Mouse (Mus musculus): Measurements from ENCODE around the gene R3hdm2. TPM values are rescaled to one million over a fixed set of nuclear protein-coding genes. Genes with fewer than 3 reads are reported as not detected.

R3hdm2 gene
- polyA plus RNA-seq, 1 experiment: 118 TPM

DNA sequence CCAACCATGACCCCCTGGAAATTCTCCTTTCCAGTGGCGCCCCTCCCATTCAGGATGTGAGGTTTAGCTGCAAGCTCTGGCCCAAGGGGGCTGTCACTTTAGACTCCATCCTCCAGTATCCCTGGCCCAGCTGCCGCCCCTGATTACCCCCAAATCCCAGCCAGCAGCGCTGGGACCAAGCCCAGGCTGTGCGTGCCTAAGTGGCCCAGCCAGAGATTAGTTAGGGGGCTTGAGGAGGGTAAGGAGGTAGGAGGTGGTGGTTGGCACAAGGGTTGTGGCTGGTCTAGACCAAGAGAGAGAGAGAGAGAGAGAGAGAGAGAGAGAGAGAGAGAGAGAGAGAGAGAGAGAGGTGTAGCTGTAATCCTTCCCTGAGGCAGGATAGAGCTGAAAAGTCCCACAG, 151.4 kb downstream of the R3hdm2 start:
- peaks cover 3% of the 10 kb centered on the region; the same call in 1 of the 2 replicates for H3K4me1 ChIP-seq (ENCODE audit: control insufficient read depth, insufficient read depth, low read length)
- no peak overlapping the region for H3K4me3 ChIP-seq (ENCODE audit: insufficient read depth, low read length)
- TF ChIP-seq POLR2A (IDR thresholded peaks at IDR 0.05; ENCODE audit: low read depth, low read length) (no peak), CTCF (IDR thresholded peaks at IDR 0.05; ENCODE audit: borderline replicate concordance, insufficient read depth, low read length) (no peak)
- H3K27ac ChIP-seq (ENCODE audit: insufficient read depth, low read length): no peak overlapping the region

DNA sequence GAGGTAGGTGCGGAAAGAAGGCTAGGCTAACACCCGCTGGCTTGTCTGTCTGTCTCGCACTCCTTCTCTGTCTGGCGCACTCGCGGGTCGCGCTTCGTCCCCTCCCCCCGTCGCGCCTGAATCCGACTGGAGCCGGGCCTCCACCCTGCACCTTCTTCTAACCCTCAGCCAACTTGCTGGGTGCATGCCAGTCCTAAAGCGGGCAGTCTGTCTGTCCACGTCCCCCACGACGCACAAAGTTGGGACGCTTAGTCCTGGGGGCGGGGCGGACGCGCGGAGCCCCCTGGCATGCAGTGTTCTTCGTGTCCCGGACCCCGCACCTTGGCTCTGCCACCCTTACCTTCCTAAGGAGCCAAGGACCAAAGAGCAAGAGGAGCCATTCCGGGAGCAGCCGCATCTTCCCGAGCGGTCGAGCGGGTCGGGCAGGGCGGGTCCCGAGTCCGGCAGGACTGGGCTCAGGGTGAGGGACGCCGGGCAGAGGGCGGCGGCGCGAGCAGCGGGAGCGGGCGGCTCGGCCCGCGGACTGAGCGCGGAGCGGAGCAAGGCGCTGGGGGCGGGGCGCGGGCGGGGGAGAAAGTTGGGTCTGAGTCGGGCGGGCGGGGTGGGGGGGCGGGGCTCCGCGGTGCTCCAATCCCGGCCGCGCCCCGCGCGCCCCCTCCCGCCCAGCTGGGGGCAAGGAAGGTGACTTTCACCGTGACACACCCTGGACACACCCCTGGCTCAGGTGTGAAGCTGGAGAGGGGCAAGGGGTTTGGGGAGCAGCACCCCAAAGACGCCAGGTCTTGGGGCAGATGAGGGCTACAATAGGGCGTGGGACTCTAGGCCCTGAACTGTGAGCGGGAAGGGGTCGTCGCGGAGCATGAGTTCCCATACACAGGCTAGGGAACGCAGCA, 154.2 kb downstream of the R3hdm2 start, which contains the start of gene Nxph4:
Gene Nxph4, minus strand, starts transcription at position 524 of the 893 bp plus-strand sequence.
- H3K4me1 ChIP-seq (ENCODE audit: control insufficient read depth, insufficient read depth, low read length): peaks cover 3% of the 10 kb centered on the region; the same call in 1 of the 2 replicates
- no peak within 1 kb of the TSS for H3K27ac ChIP-seq (ENCODE audit: insufficient read depth, low read length)
- H3K4me3 ChIP-seq (ENCODE audit: insufficient read depth, low read length): peak within 1 kb of the TSS; percentile 31
- TF ChIP-seq CTCF (IDR thresholded peaks at IDR 0.05; ENCODE audit: borderline replicate concordance, insufficient read depth, low read length): no peak
- TF ChIP-seq POLR2A (IDR thresholded peaks at IDR 0.05; ENCODE audit: low read depth, low read length): no peak

DNA sequence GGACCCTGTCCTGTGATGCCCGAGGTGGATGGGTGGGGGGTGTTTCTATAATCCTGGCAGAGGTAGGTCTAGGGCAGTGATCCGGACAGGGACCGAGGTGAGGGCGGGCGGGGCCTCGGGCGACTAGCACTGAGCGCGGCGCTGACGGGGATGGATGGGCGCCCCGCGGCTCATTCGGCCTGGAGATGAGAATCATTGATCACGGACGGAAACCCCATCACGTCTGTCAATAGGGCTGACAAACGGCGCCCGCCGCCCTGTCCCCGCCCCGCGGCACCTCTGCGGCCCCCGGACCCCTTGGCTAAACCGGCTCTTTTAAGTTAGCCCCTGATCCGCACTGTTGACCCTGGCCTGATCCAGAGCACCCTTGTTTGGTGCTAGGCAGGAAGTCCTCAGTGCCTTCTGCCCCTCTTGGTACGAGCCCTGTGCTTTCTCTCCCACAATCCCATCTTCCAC, 154.8 kb downstream of the R3hdm2 start:
- Histone ChIP-seq H3K4me1 (ENCODE audit: control insufficient read depth, insufficient read depth, low read length) (peaks cover 3% of the 10 kb centered on the region; the same call in 1 of the 2 replicates), H3K4me3 (ENCODE audit: insufficient read depth, low read length) (peak overlapping the region; percentile 19; the same call in 1 of the 2 replicates), H3K27ac (ENCODE audit: insufficient read depth, low read length) (no peak overlapping the region)
- TF ChIP-seq CTCF (IDR thresholded peaks at IDR 0.05; ENCODE audit: borderline replicate concordance, insufficient read depth, low read length): no peak
- no peak for TF ChIP-seq POLR2A (IDR thresholded peaks at IDR 0.05; ENCODE audit: low read depth, low read length)

DNA sequence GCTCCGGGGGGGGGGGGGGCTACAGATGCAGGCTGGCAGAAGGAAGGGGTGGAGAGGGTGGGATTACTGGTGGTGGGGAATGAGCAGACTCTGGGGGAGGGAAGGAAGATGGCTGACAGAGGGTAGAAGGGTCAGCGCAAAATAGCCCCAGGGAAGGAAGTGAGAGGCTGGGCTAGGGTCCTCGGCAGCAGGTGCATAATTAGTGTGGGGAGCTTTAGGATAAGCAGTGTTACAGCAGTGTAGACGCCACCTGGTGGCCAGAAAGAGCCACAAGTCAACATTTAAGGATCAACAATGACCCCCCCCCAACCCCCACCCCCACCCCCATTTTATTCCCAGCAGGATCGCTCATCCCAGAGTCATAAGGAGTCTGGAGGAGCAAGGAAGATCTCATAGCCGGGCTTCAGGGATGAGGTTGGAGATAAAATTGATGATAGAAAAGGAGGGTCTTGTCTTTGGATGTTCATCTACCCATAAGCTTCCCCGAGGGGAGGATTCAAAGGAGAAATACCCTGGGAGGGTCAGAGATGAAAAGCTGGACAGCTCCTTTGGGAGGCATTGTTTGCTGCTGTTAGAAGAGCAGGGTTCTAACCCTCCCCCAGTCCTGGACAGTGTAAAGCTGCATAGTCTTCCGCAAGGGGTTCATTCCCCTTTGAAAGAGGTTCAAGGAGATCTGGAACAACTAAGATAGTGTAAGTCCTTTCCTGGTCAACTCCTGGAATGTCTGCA, 156.6 kb downstream of the R3hdm2 start:
- Histone ChIP-seq H3K4me3 (ENCODE audit: insufficient read depth, low read length) (no peak overlapping the region), H3K4me1 (ENCODE audit: control insufficient read depth, insufficient read depth, low read length) (peaks cover 3% of the 10 kb centered on the region; the same call in 1 of the 2 replicates), H3K27ac (ENCODE audit: insufficient read depth, low read length) (no peak overlapping the region)
- TF ChIP-seq CTCF (IDR thresholded peaks at IDR 0.05; ENCODE audit: borderline replicate concordance, insufficient read depth, low read length) (no peak), POLR2A (IDR thresholded peaks at IDR 0.05; ENCODE audit: low read depth, low read length) (no peak)

DNA sequence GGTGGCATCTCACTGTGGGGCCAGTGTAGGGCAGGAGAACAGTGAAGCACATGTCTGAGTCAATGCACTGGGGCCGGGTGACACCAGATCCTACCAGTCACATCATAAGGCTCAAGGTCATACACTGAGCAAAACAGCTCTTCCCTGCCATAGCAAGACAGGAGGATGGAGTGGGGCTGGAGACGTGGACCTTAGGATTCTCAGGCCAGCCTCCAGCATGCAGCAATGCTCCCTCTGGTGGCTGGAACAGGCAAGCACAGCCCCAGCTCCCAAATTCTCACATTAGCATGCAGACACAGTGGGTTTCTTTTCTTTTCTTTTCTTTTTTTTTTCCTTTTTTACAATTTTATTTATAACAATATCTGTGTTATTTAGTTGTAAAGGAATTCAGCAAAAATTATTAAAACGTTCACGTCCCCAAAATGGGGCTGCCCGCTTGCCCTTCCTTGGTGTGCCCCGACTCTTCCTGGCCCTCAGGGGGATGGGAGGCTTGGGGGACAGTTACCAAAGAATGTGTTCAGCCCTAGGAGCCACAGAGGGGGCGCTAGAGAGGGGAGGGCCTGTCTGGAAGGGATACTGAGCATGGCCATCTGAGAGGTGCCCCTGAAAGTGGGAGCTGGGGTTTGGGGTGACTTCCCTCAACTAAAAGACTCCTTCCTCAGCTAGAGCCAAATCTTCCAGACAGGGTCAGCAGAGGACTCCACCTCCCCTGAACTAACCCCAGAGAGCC, 157.9 kb downstream of the R3hdm2 start:
- TF ChIP-seq CTCF (IDR thresholded peaks at IDR 0.05; ENCODE audit: borderline replicate concordance, insufficient read depth, low read length) (peak; percentile 95), POLR2A (IDR thresholded peaks at IDR 0.05; ENCODE audit: low read depth, low read length) (no peak)
- H3K4me1 ChIP-seq (ENCODE audit: control insufficient read depth, insufficient read depth, low read length): peaks cover 3% of the 10 kb centered on the region; the same call in 1 of the 2 replicates
- H3K27ac ChIP-seq (ENCODE audit: insufficient read depth, low read length): no peak overlapping the region
- no peak overlapping the region for H3K4me3 ChIP-seq (ENCODE audit: insufficient read depth, low read length)

DNA sequence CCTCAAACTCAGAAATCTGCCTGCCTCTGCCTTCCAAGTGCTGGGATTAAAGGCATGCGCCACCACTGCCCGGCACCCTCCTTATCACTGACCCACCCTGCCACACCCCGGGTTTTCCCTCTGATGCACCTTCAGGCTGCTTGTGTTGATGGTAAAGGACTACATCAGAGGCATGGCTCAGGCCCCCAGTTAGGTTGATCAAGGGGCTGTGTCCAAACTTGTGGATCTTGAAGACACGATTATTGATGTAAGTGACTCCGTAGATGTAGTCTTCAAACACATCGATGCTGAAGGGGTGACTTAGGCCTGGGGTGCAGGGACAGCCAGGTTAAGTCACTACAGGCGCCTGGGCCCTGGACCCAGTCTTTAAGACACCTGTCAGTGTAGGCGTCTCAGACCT, 161.4 kb downstream of the R3hdm2 start:
- no peak for TF ChIP-seq POLR2A (IDR thresholded peaks at IDR 0.05; ENCODE audit: low read depth, low read length)
- no peak for TF ChIP-seq CTCF (IDR thresholded peaks at IDR 0.05; ENCODE audit: borderline replicate concordance, insufficient read depth, low read length)
- no peaks in the 10 kb centered on the region for H3K4me1 ChIP-seq (ENCODE audit: control insufficient read depth, insufficient read depth, low read length)
- H3K4me3 ChIP-seq (ENCODE audit: insufficient read depth, low read length): no peak overlapping the region

DNA sequence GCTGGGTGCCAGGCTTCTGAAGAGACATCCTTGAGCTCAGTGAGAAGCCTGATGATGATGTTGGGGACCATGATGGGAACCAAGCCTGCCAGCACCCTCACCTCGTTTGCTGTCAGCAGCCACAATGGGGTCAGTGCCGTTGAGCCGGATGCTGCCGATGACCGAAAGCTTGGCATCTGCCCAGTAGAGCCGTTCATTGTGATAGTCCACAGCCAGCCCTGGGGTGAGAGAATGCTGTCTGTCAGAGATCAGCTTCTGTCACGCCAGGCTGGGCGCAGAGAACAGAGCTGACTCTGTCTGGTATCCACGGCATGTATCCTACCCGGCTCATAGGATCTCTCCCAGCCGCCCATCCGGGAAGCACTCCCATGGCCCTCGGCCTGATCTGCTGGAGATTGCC, 162.0 kb downstream of the R3hdm2 start:
- TF ChIP-seq CTCF (IDR thresholded peaks at IDR 0.05; ENCODE audit: borderline replicate concordance, insufficient read depth, low read length): no peak
- no peak for TF ChIP-seq POLR2A (IDR thresholded peaks at IDR 0.05; ENCODE audit: low read depth, low read length)
- Histone ChIP-seq H3K27ac (ENCODE audit: insufficient read depth, low read length) (no peak overlapping the region), H3K4me3 (ENCODE audit: insufficient read depth, low read length) (no peak overlapping the region), H3K4me1 (ENCODE audit: control insufficient read depth, insufficient read depth, low read length) (no peaks in the 10 kb centered on the region)

More for the DNA sequence above, 161.4 kb downstream of the R3hdm2 start:
- H3K27ac ChIP-seq (ENCODE audit: insufficient read depth, low read length): no peak overlapping the region

DNA sequence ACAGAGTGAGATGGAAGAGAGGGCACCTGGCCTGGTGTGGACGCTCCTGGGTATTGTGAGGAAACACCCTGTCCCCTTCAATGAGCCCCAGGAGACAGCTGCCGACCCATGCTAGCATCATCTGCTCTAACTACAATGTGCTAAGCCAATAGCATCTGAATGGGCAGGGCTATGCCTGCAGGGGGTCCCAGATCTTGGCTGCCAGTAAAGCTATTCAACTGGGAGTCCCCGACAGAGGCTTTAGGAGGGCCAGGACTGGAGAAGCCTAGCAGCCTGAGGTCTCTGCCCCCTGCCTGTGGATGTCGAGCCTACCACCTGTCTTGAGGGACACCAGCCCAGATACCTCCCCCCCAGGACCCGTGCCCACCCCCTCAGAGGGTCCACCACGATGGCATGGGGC, 162.6 kb downstream of the R3hdm2 start:
- Histone ChIP-seq H3K27ac (ENCODE audit: insufficient read depth, low read length) (no peak overlapping the region), H3K4me3 (ENCODE audit: insufficient read depth, low read length) (no peak overlapping the region), H3K4me1 (ENCODE audit: control insufficient read depth, insufficient read depth, low read length) (no peaks in the 10 kb centered on the region)
- TF ChIP-seq CTCF (IDR thresholded peaks at IDR 0.05; ENCODE audit: borderline replicate concordance, insufficient read depth, low read length) (no peak), POLR2A (IDR thresholded peaks at IDR 0.05; ENCODE audit: low read depth, low read length) (no peak)

DNA sequence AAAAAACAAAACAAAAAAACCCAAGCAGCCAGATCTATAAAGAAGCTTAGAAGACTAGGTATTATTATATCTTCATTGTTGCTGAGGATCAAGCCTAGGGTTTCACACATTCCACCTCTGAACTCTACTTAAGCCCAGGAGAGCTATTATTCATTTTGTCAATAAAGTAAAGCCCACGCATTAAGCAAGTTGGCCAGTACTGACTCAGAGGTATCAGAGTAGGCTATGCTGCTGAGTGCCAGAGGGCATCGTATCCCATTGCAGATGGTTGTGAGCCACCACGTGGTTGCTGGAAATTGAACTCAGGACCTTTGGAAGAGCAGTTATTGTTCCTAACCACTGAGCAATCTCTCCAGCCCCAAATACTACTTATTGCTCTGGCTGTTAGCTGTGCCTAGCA, 163.8 kb downstream of the R3hdm2 start:
- TF ChIP-seq POLR2A (IDR thresholded peaks at IDR 0.05; ENCODE audit: low read depth, low read length): no peak
- TF ChIP-seq CTCF (IDR thresholded peaks at IDR 0.05; ENCODE audit: borderline replicate concordance, insufficient read depth, low read length): no peak
- H3K4me3 ChIP-seq (ENCODE audit: insufficient read depth, low read length): no peak overlapping the region
- H3K4me1 ChIP-seq (ENCODE audit: control insufficient read depth, insufficient read depth, low read length): no peaks in the 10 kb centered on the region
- no peak overlapping the region for H3K27ac ChIP-seq (ENCODE audit: insufficient read depth, low read length)
